Mouse (Mus musculus) layer of hippocampus, adult 2 months (tissue): ENCODE results near the gene Ptchd1. TPM values are rescaled to one million over a fixed set of nuclear protein-coding genes. Genes with fewer than 3 reads are reported as not detected.

Source experiments
- DNase-seq, 2 experiments: peaks; one replicate each; pipeline ENCODE4 v3.0.0; 2022; ENCODE audit warnings: low spot score in 2 of 2
- H3K27ac ChIP-seq: fragments of 200-600 bp; 2 replicates; pipeline ENCODE4 v1.8.1; 2022
- H3K4me3 ChIP-seq: fragments of 200-600 bp; 2 replicates; pipeline ENCODE4 v1.8.1; 2022; ENCODE audit warnings: mild to moderate bottlenecking
- CTCF ChIP-seq: fragments of 200-600 bp; conservative IDR thresholded peaks from 2 replicates; pipeline ENCODE4 v1.8.1; 2022; ENCODE audit warnings: antibody characterized with exemption, mild to moderate bottlenecking, moderate library complexity
- total RNA-seq, 2 experiments: library from RNA; stranded (reverse); gene quantifications; 2 replicates each; pipeline ENCODE4 v1.2.3; 2021

Gene Ptchd1
- total RNA-seq, 2 experiments from 2014 or later, result 5.8 to 6.6 TPM

- no peak for TF ChIP-seq CTCF
- no peak overlapping the region for H3K27ac ChIP-seq
- no peak for DNase-seq
- no peak overlapping the region for H3K4me3 ChIP-seq
Measured at GRCm38 (mm10) chrX:155584586-155584985, 39.0 kb downstream of the Ptchd1 start.

- no peak for DNase-seq
- Histone ChIP-seq H3K27ac (no peak overlapping the region), H3K4me3 (no peak overlapping the region)
- TF ChIP-seq CTCF, result no peak
Measured at GRCm38 (mm10) chrX:155579791-155580190, 43.8 kb downstream of the Ptchd1 start.

GRCm38 (mm10) chrX:155572396-155572795, 51.2 kb downstream of the Ptchd1 start:
- H3K4me3 ChIP-seq, result no peak overlapping the region
- no peak for DNase-seq
- TF ChIP-seq CTCF, result no peak
- H3K27ac ChIP-seq, result no peak overlapping the region

GRCm38 (mm10) chrX:155543780-155544179, 79.8 kb downstream of the Ptchd1 start:
- Histone ChIP-seq H3K4me3 (no peak overlapping the region), H3K27ac (no peak overlapping the region)
- TF ChIP-seq CTCF, result no peak
- DNase-seq, result no peak

Other genes starting within 250 kb of the Ptchd1 start
- not detected for gene Gm15155, start 927 bp upstream of the Ptchd1 start, total RNA-seq